Mouse (Mus musculus): Measurements from ENCODE around the gene Enho.

The Enho gene

GRCm38 (mm10) chr4:41662723-41663122 is 22.6 kb upstream of the Enho start:
- DNase-seq, result no peak

- no peak for DNase-seq
These were observed 20.8 kb upstream of the Enho start for GRCm38 (mm10) chr4:41660851-41661430.

- DNase-seq, result no peak
These were observed 19.4 kb upstream of the Enho start for GRCm38 (mm10) chr4:41659556-41659955.

- no peak for DNase-seq
These were observed 18.7 kb upstream of the Enho start for GRCm38 (mm10) chr4:41658566-41659384.

GRCm38 (mm10) chr4:41655525-41655924 is 15.4 kb upstream of the Enho start:
- no peak for DNase-seq

- peak; percentile 48 for DNase-seq
These were observed 14.1 kb upstream of the Enho start for GRCm38 (mm10) chr4:41654217-41654616.

- no peak for DNase-seq
These were observed 13.6 kb upstream of the Enho start for GRCm38 (mm10) chr4:41653730-41654129.

- peak; percentile 51 for DNase-seq
These were observed 13.2 kb upstream of the Enho start for GRCm38 (mm10) chr4:41653296-41653695.

- DNase-seq, result no peak
These were observed 8.5 kb upstream of the Enho start for GRCm38 (mm10) chr4:41648627-41649026.

GRCm38 (mm10) chr4:41648157-41648556 is 8.0 kb upstream of the Enho start:
- no peak for DNase-seq

GRCm38 (mm10) chr4:41645488-41645887 is 5.4 kb upstream of the Enho start:
- DNase-seq, result no peak

GRCm38 (mm10) chr4:41641199-41641822 is 1.2 kb upstream of the Enho start:
- DNase-seq, result no peak

GRCm38 (mm10) chr4:41639214-41639841 is 796 bp downstream of the Enho start:
- no peak for DNase-seq

- no peak for DNase-seq
These were observed 1.3 kb downstream of the Enho start for GRCm38 (mm10) chr4:41638828-41639213.

- no peak for DNase-seq
These were observed 1.9 kb downstream of the Enho start for GRCm38 (mm10) chr4:41638186-41638731.

- DNase-seq, result no peak
These were observed 3.1 kb downstream of the Enho start for GRCm38 (mm10) chr4:41636882-41637635.

- no peak for DNase-seq
These were observed 3.8 kb downstream of the Enho start for GRCm38 (mm10) chr4:41636366-41636765.

GRCm38 (mm10) chr4:41635906-41636305 is 4.2 kb downstream of the Enho start:
- DNase-seq, result no peak

GRCm38 (mm10) chr4:41635224-41635623 is 4.9 kb downstream of the Enho start:
- DNase-seq, result no peak

- DNase-seq, result no peak
These were observed 5.5 kb downstream of the Enho start for GRCm38 (mm10) chr4:41634631-41635030.

GRCm38 (mm10) chr4:41633001-41633400 is 7.1 kb downstream of the Enho start:
- DNase-seq, result no peak

GRCm38 (mm10) chr4:41631390-41631789 is 8.7 kb downstream of the Enho start:
- DNase-seq, result peak; percentile 53

- DNase-seq, result no peak
These were observed 9.9 kb downstream of the Enho start for GRCm38 (mm10) chr4:41630196-41630595.
